Mouse (Mus musculus) hindbrain, embryonic 14.5 days (tissue): ENCODE data around the gene Ethe1. TPM values are rescaled to one million over a fixed set of nuclear protein-coding genes. Genes with fewer than 3 reads are reported as not detected.

ENCODE experiments used
- ATAC-seq: fragments of 200-750 bp; cut with Nextera tagmentation; 2 replicates; pipeline ENCODE4 v1.8.0; 2017; ENCODE audit warnings: moderate number of reproducible peaks, mild to moderate bottlenecking, moderate TSS enrichment, moderate library complexity; ENCODE audit not compliant: low FRiP score
- DNase-seq: peaks from one replicate; pipeline ENCODE4 v3.0.0-alpha.2; 2015; ENCODE audit warnings: low spot score
- H3K27ac ChIP-seq: fragments of 300-500 bp; sonication (generic); 2 replicates; pipeline ENCODE4 v1.5.1; 2014; ENCODE audit warnings: mild to moderate bottlenecking, moderate library complexity
- H3K27me3 ChIP-seq: fragments of 300-500 bp; sonication (generic); 2 replicates; pipeline ENCODE4 v1.6.1; 2014; ENCODE audit warnings: mild to moderate bottlenecking, low read length, mixed read lengths; ENCODE audit not compliant: control insufficient read depth, insufficient read depth
- H3K36me3 ChIP-seq: fragments of 300-500 bp; sonication (generic); replicated peaks from 2 replicates; pipeline ENCODE4 v1.6.1; 2014; ENCODE audit not compliant: control insufficient read depth, insufficient read depth
- H3K4me1 ChIP-seq: fragments of 300-500 bp; sonication (generic); replicated peaks from 2 replicates; pipeline ENCODE4 v1.6.1; 2014; ENCODE audit warnings: antibody characterized with exemption, low read length, mixed read lengths; ENCODE audit not compliant: control insufficient read depth, insufficient read depth
- H3K4me2 ChIP-seq: fragments of 300-500 bp; sonication (generic); replicated peaks from 2 replicates; pipeline ENCODE4 v1.6.1; 2014; ENCODE audit warnings: mild to moderate bottlenecking, moderate library complexity
- H3K4me3 ChIP-seq: fragments of 300-500 bp; sonication (generic); replicated peaks from 2 replicates; pipeline ENCODE4 v1.5.1; 2014; ENCODE audit warnings: mild to moderate bottlenecking, low read length
- H3K9ac ChIP-seq: fragments of 300-500 bp; sonication (generic); 2 replicates; pipeline ENCODE4 v1.6.1; 2014
- H3K9me3 ChIP-seq: fragments of 300-500 bp; sonication (generic); 2 replicates; pipeline ENCODE4 v1.6.1; 2016; ENCODE audit warnings: low read length; ENCODE audit not compliant: control insufficient read depth
- WGBS: fragments of 180-500 bp; shearing (Covaris S2); extraction: QIAGEN DNeasy Blood & Tissue Kit; methylation state at CpG from one replicate; pipeline ENCODE4 v1.1.7; 2014; 5-methylcytosine and 5-hydroxymethylcytosine counted together
- polyA plus RNA-seq: library from polyadenylated mRNA; unstranded; fragments of >200 nt; fragmentation: Nextera tagmentation; extraction: Ambion mirVana; gene quantifications from 2 replicates; pipeline ENCODE4 v1.2.1, GENCODE M21; 2014

Gene Ethe1
- polyA plus RNA-seq, 1 experiment from 2014 or later: 25.8 TPM

DNA sequence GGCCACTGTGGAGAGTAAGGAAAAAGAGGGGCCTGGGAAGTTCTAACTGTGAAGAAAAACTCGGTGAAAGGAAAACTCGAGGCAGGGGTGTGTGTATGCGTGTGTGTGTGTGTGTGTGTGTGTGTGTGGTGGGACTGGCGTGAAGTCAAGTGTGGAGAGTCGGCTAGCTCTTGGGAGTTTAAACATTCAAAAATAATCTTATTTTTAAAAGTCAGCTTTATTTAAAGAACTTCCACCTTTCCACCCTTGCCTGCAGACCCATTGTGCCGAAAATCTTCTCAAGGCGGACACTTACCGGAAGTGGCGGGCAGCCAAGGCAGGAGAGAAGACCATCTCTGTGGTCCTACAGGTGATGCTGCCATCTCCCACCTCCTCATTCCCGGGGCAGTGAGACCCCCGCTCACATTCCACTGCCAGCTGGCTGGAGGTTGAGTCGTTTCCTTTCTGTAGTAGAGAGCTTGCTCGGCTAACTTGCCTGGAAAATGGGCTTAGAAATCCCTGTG, 39.8 kb upstream of the Ethe1 start:
- DNase-seq (no peak), ATAC-seq (no peak)
- Histone ChIP-seq H3K27ac (no peak overlapping the region), H3K27me3 (no peaks in the 10 kb centered on the region), H3K4me1 (peaks cover 5% of the 10 kb centered on the region), H3K9ac (peak overlapping the region; percentile 60), H3K9me3 (no peaks in the 10 kb centered on the region), H3K4me3 (peak overlapping the region; percentile 49), H3K36me3 (peaks cover 28% of the 10 kb centered on the region), H3K4me2 (peak overlapping the region; percentile 58)
- WGBS: 37% methylated on average over 13 of the region's 13 CpGs

DNA sequence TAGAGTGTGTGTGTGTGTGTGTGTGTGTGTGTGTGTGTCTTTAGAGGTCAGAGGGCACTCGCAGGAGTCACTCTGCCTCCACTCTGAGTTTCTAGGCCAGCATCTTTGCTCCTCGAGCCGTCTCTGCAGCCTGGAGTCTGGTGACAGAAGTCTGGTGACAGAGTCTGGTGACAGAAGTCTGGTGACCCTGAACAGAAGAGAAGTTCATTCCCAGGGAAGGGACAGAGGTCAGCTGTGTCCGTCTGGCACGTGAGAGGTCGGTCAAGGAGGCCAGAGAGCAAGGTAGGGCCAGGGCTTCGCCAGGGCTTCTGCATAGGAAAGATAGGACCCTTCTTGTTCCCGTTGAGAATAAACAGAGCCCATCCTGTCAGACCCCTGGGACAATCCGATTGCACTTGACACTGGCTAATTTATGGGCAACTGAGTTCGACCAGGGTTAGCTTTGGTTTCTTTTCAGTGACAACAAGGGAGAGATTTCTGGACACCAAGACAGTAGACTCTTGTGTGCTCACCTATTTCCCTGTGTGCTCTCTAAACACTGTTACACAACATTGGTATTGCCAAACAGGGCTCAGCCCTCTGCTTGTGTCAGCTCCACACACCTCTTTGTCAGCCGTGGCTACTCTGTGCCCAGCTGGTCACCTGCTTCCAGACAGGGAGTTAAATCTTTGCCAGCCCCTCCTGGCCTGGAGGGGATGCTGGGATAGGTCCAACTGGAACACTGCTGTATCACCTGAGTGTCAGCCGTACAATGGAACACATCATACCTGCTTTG, 35.2 kb upstream of the Ethe1 start:
- H3K4me3 ChIP-seq: no peak overlapping the region
- no peaks in the 10 kb centered on the region for H3K9me3 ChIP-seq
- no peaks in the 10 kb centered on the region for H3K27me3 ChIP-seq
- no peak overlapping the region for H3K27ac ChIP-seq
- no peaks in the 10 kb centered on the region; the same call in 1 of the 2 replicates for H3K4me1 ChIP-seq
- peaks cover 37% of the 10 kb centered on the region for H3K36me3 ChIP-seq
- no peak for ATAC-seq
- no peak overlapping the region for H3K4me2 ChIP-seq
- WGBS: 90% methylated on average over 12 of the region's 12 CpGs
- H3K9ac ChIP-seq: no peak overlapping the region
- DNase-seq: no peak

DNA sequence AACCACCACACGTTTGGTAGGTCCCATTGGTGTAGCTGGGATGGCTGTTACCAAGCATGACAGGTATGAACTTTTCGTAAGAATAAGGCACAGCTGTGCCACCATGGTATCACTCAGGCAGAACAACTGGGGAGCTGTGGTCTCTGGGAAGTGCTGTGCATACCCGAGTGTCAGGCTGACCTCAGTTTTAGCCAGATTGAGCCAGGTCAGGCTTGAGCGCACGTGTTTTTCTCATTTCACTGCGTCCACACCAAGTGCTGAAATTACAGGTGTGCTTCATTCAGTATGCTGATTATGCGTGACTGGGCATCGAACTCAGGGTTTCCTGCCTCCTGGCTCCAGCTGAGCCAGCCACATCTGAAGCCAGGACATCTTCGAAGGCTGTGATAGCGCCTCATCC, 31.6 kb upstream of the Ethe1 start:
- H3K9me3 ChIP-seq: no peaks in the 10 kb centered on the region
- no peak overlapping the region for H3K4me2 ChIP-seq
- DNase-seq (no peak), ATAC-seq (no peak)
- no peaks in the 10 kb centered on the region for H3K4me1 ChIP-seq
- H3K27me3 ChIP-seq: no peaks in the 10 kb centered on the region
- peaks cover 30% of the 10 kb centered on the region for H3K36me3 ChIP-seq
- 93% methylated on average over 10 of the region's 10 CpGs for WGBS
- H3K9ac ChIP-seq: no peak overlapping the region
- no peak overlapping the region for H3K27ac ChIP-seq
- H3K4me3 ChIP-seq: no peak overlapping the region

DNA sequence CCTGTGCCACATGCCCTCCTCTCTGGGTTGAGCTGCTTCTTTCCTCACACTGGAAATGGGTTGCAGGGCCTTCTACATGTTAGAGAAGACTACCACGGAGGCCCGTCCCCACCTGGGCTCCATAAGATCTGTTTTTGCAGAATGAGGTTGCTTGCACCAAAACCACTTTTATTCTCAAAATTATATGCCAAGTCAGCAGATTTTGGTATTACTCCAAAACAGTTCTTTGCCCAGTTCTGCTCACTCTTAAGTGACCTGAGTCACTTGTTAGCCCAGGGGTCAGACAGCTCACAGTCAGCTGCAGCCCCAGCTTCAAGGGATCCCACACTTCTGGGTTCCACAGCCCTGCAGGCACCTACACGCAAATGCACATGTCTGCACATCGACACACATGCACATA, 25.9 kb upstream of the Ethe1 start:
- H3K36me3 ChIP-seq: peaks cover 35% of the 10 kb centered on the region
- no peaks in the 10 kb centered on the region for H3K4me1 ChIP-seq
- no peak overlapping the region for H3K4me2 ChIP-seq
- H3K9ac ChIP-seq: no peak overlapping the region
- no peaks in the 10 kb centered on the region for H3K9me3 ChIP-seq
- H3K4me3 ChIP-seq: no peak overlapping the region
- no peaks in the 10 kb centered on the region for H3K27me3 ChIP-seq
- DNase-seq: no peak
- ATAC-seq: no peak
- no peak overlapping the region for H3K27ac ChIP-seq
- WGBS: 91% methylated on average over 4 of the region's 4 CpGs

DNA sequence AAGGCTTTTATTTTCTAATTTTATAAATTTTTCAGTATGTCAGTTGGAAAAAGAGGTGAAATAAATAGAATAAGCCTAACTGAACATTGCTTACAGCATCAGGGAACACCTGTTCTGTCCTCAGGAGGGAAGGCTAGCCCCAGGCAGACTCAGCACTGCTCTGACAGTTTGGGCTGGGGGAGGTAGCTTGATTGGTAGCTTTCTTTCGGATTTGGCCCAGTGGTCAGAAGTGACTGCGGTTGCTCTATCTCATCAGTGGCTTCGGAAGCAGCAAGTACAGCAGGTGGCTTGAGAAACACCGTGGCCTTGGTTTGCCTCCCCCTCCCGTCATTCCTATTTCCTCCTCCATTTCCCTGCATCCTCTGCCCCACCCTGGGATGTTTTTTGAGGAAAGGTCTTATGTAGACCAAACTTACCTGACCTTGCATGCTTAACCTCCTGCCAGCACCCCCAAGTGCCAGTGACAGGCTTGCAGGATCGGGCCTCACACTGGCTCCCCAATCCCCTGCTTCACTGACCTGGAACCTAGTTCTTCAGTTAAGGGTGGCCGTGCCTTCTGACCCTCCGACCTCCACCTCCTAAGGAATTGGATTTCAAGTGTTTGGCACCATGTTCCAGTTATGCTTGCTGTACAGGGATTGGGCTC, 24.0 kb upstream of the Ethe1 start:
- H3K4me1 ChIP-seq: no peaks in the 10 kb centered on the region
- no peak for ATAC-seq
- no peak overlapping the region for H3K9ac ChIP-seq
- WGBS: 88% methylated on average over 8 of the region's 8 CpGs
- H3K4me3 ChIP-seq: no peak overlapping the region
- H3K27ac ChIP-seq: no peak overlapping the region
- H3K36me3 ChIP-seq: peaks cover 54% of the 10 kb centered on the region
- no peak for DNase-seq
- no peak overlapping the region for H3K4me2 ChIP-seq
- H3K27me3 ChIP-seq: no peaks in the 10 kb centered on the region
- H3K9me3 ChIP-seq: no peaks in the 10 kb centered on the region

DNA sequence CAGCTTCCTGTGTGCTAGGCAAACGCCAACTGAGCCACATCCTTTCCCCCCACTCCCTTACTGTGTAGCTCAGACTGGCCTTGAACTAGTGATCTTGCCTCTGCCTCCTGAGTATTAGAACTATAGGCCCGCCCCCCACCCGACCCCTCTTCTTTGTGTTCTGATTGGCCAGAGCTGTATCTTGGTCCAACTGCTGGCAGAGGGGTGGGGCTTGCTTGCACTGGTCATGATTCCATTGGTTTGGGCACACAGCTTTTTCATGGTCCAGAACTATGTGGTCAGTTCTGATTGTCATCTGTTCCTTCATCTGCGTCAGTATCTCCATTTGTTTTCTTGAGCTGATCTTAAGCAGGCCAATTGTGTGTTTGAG, 23.5 kb upstream of the Ethe1 start:
- WGBS: 87% methylated on average over 4 of the region's 4 CpGs
- no peak for ATAC-seq

DNA sequence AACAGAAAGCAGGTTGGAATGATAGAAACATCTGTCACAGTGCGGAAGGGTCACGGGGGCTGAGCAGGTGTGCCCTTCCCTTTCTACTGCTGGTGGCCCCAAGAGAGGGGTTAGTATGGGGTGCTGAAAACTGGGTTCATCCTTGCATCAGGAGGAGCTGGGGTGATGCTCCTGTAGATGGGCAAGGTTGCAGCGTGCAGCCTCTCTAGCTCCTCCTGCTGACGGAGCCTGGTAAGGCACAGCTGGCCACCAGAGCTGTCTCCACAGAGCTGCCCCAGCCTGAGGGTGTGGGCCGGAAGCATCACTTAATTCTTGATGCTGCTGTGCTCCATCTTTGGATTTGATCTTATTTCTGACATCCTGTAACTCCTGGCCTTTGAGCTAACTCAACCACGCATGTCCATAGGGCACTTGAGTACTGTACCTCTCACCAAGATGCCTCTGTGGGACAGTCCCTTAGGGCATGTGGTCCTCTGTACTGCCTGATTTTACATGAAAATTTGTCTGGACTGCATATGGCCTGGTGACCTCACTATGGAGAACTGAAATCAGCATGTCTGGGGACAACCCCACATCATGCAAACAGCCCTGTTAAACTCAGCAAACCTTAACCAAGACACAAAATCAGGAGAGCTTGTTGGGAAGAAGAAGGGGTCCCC, 22.6 kb upstream of the Ethe1 start:
- Histone ChIP-seq H3K9ac (no peak overlapping the region), H3K27ac (no peak overlapping the region), H3K9me3 (no peaks in the 10 kb centered on the region), H3K4me3 (no peak overlapping the region), H3K4me2 (no peak overlapping the region), H3K4me1 (no peaks in the 10 kb centered on the region), H3K36me3 (peaks cover 56% of the 10 kb centered on the region), H3K27me3 (no peaks in the 10 kb centered on the region)
- peak; percentile 60; the same call in 1 of the 2 replicates for ATAC-seq
- DNase-seq: peak; percentile 64
- 65% methylated on average over 6 of the region's 6 CpGs for WGBS

More for the DNA sequence above, 23.5 kb upstream of the Ethe1 start:
- no peak for DNase-seq
- no peak overlapping the region for H3K9ac ChIP-seq
- no peak overlapping the region for H3K27ac ChIP-seq
- H3K4me1 ChIP-seq: no peaks in the 10 kb centered on the region
- no peak overlapping the region for H3K4me2 ChIP-seq
- no peaks in the 10 kb centered on the region for H3K27me3 ChIP-seq
- H3K4me3 ChIP-seq: no peak overlapping the region
- peaks cover 59% of the 10 kb centered on the region for H3K36me3 ChIP-seq
- H3K9me3 ChIP-seq: no peaks in the 10 kb centered on the region

DNA sequence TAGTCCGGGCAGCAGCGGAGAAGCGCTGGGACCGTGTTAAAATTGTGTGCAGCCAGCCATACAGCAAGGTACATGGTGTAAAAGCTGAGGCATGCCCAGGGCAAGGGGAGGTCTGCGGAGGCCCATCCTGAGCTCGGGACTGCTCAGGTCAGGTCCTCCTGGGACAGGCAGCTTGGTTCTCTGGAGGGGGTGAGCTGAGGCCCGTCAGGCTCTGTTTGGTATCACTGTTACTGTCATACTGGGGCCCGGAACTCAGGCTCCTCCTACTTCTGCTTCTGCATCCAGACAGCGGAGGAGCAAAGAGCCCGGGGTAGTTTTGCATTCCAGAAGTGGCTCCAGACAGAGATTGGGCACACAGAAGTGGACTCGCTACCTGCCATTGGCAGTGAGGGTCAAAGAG, 21.7 kb upstream of the Ethe1 start:
- Histone ChIP-seq H3K27me3 (no peaks in the 10 kb centered on the region), H3K27ac (no peak overlapping the region), H3K36me3 (peaks cover 55% of the 10 kb centered on the region), H3K9ac (no peak overlapping the region), H3K4me1 (no peaks in the 10 kb centered on the region), H3K4me2 (no peak overlapping the region), H3K4me3 (no peak overlapping the region), H3K9me3 (no peaks in the 10 kb centered on the region)
- ATAC-seq (no peak), DNase-seq (no peak)
- 95% methylated on average over 11 of the region's 11 CpGs for WGBS

DNA sequence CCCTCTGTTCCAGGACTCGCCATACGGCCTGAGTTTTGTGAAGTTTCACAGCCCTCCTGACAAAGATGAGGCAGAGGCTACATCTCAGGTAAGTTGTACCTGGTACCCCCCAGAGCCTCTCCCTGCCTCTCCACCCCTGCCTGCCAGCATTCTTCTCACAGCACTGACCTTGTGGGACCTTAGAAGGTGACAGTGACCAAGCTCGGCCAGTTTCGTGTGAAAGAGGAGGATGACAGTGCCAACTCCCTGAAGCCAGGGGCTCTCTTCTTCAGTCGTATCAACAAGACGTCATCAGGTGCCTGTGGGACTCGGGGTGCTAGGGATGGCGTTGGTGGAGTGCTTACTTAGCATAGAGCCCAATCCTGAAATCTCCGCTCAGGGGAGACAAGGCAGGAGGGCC, 21.1 kb upstream of the Ethe1 start:
- H3K9me3 ChIP-seq: no peaks in the 10 kb centered on the region
- H3K4me3 ChIP-seq: no peak overlapping the region
- H3K27me3 ChIP-seq: no peaks in the 10 kb centered on the region
- DNase-seq: no peak
- no peak overlapping the region for H3K4me2 ChIP-seq
- no peak overlapping the region for H3K27ac ChIP-seq
- no peak for ATAC-seq
- WGBS: 97% methylated on average over 9 of the region's 9 CpGs
- no peak overlapping the region for H3K9ac ChIP-seq
- H3K36me3 ChIP-seq: peaks cover 56% of the 10 kb centered on the region
- H3K4me1 ChIP-seq: no peaks in the 10 kb centered on the region
